Mouse (Mus musculus) myocyte (in vitro differentiated cells): ENCODE measurements around the gene Mapk10. TPM values are rescaled to one million over a fixed set of nuclear protein-coding genes. Genes with fewer than 3 reads are reported as not detected.
A peak's percentile ranks its signal among the peaks of the same experiment; 100 is the strongest.

Experiments
- H3K27me3 ChIP-seq: one replicate; pipeline ENCODE4 v1.6.1; 2011; ENCODE audit not compliant: control insufficient read depth, insufficient read depth, insufficient read length
- H3K36me3 ChIP-seq: one replicate; pipeline ENCODE4 v1.6.1; 2011; ENCODE audit not compliant: control insufficient read depth, insufficient read depth
- H3K4me2 ChIP-seq: one replicate; pipeline ENCODE4 v1.6.1; 2011; ENCODE audit warnings: low read depth, control low read depth
- H3K4me3 ChIP-seq: one replicate; pipeline ENCODE4 v1.5.1; 2011; ENCODE audit warnings: mild to moderate bottlenecking, control low read depth, moderate library complexity
- H3K79me2 ChIP-seq: one replicate; pipeline ENCODE4 v1.6.1; 2011; ENCODE audit not compliant: control insufficient read depth, insufficient read depth
- H3ac ChIP-seq: one replicate; pipeline ENCODE4 v1.6.1; 2011; ENCODE audit not compliant: control insufficient read depth, insufficient read length
- CEBPB ChIP-seq: IDR thresholded peaks from 2 replicates; pipeline ENCODE4 v1.6.1; 2011; ENCODE audit warnings: mild to moderate bottlenecking, moderate library complexity; ENCODE audit not compliant: poor library complexity, insufficient read depth, severe bottlenecking
- E2F4 ChIP-seq: IDR thresholded peaks from one replicate; pipeline ENCODE4 v1.6.1; 2011; ENCODE audit warnings: mild to moderate bottlenecking, control low read depth, moderate library complexity; ENCODE audit not compliant: insufficient read depth
- MAX ChIP-seq: IDR thresholded peaks from one replicate; pipeline ENCODE4 v1.6.1; 2011; ENCODE audit warnings: low read depth, mild to moderate bottlenecking, control low read depth
- MYOD1 ChIP-seq, 3 experiments: IDR thresholded peaks; one replicate each; pipeline ENCODE4 v1.6.1; 2011; ENCODE audit warnings: control low read depth in 2 of 3, low read depth in 2 of 3, mild to moderate bottlenecking in 2 of 3, moderate library complexity in 1 of 3; ENCODE audit not compliant: insufficient read length in 2 of 3, control insufficient read depth in 1 of 3
- MYOG ChIP-seq, 3 experiments: IDR thresholded peaks; one replicate each; pipeline ENCODE4 v1.6.1; 2011; ENCODE audit warnings: control low read depth in 2 of 3, low read depth in 2 of 3, mild to moderate bottlenecking in 2 of 3; ENCODE audit not compliant: insufficient read length in 2 of 3, control insufficient read depth in 1 of 3, insufficient read depth in 1 of 3
- POLR2A ChIP-seq: IDR thresholded peaks from one replicate; pipeline ENCODE4 v1.6.1; 2011; ENCODE audit warnings: low read depth, mild to moderate bottlenecking, control low read depth, moderate library complexity; ENCODE audit not compliant: insufficient read length
- POLR2AphosphoS2 ChIP-seq: IDR thresholded peaks from one replicate; pipeline ENCODE4 v1.6.1; 2011; ENCODE audit warnings: low read depth, control low read depth; ENCODE audit not compliant: insufficient read length
- REST ChIP-seq: IDR thresholded peaks from one replicate; pipeline ENCODE4 v1.6.1; 2011; ENCODE audit warnings: mild to moderate bottlenecking, control low read depth, moderate library complexity; ENCODE audit not compliant: insufficient read depth, insufficient read length
- SRF ChIP-seq: IDR thresholded peaks from one replicate; pipeline ENCODE4 v1.6.1; 2011; ENCODE audit warnings: low read depth; ENCODE audit not compliant: control insufficient read depth, insufficient read length
- TCF12 ChIP-seq: IDR thresholded peaks from one replicate; pipeline ENCODE4 v1.6.1; 2011; ENCODE audit warnings: mild to moderate bottlenecking, control low read depth; ENCODE audit not compliant: poor library complexity, insufficient read depth, severe bottlenecking
- TCF3 ChIP-seq: IDR thresholded peaks from one replicate; pipeline ENCODE4 v1.6.1; 2011; ENCODE audit warnings: low read depth, control low read depth; ENCODE audit not compliant: insufficient read length
- USF1 ChIP-seq: IDR thresholded peaks from one replicate; pipeline ENCODE4 v1.6.1; 2011; ENCODE audit warnings: low read depth, mild to moderate bottlenecking, control low read depth, moderate library complexity
- polyA plus RNA-seq: library from polyadenylated mRNA; unstranded; fragments of >200 nt; fragmentation: generic; extraction: Trizol; gene quantifications from one replicate; pipeline ENCODE4 v1.2.1, GENCODE M21; 2012; ENCODE audit warnings: missing spikeins

The Mapk10 gene
- polyA plus RNA-seq, 1 experiment, result 0.05 TPM

DNA sequence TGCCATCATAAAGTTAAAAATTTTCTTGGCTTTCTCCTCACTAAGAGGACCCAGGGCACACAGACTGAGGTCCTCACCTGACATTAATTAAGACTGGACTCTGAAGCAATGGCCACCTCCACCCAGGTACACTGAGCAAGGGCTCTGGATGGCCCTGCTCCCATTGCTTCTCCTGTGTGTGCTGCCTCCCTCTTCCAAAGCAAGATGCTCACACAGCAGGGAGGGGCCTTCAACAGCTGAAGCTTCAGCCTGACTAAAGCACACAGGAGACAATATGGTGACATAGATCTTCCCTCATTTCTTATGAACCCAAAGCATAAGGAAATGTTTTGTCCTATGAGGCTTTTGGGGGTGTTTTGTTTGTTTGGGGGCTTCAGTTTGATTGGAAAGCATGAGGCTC, 215.2 kb downstream of the Mapk10 start:
- H3K79me2 ChIP-seq, result no peaks in the 10 kb centered on the region
- TF ChIP-seq TCF3 (no peak), MYOG (IDR thresholded peaks at IDR 0.05; ENCODE audit: control insufficient read depth in 1 of 3, insufficient read depth in 1 of 3, insufficient read length in 2 of 3, low read depth in 2 of 3) (no peak), SRF (no peak), REST (no peak), MYOD1 (IDR thresholded peaks at IDR 0.05; ENCODE audit: control insufficient read depth in 1 of 3, insufficient read length in 2 of 3, low read depth in 2 of 3) (no peak), CEBPB (no peak), POLR2AphosphoS2 (no peak), USF1 (no peak), TCF12 (no peak), MAX (no peak), E2F4 (no peak), POLR2A (no peak)
- H3K36me3 ChIP-seq, result no peaks in the 10 kb centered on the region
- no peak overlapping the region for H3K4me2 ChIP-seq
- H3K27me3 ChIP-seq, result no peaks in the 10 kb centered on the region
- H3K4me3 ChIP-seq, result no peak overlapping the region
- no peak overlapping the region for H3ac ChIP-seq

DNA sequence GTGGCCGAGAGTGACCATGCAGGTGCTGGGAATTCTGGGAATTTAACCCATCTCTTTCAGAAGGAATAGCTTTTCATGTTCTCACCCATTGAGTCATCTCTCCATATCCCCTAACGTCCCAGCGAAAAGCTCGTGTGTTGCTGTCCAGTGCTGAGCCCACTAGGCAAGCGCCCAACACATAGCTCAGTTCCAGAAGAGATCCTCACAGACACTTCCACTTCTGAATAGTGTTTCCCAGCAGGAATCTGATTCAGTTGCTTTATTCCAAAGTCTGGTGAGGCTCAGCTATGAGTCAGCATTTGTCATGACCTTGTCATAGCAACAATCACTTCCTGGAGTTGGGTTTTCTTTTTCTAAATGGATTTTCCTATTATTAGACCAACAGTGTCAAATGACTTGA, 217.2 kb downstream of the Mapk10 start:
- TF ChIP-seq MYOD1 (IDR thresholded peaks at IDR 0.05; ENCODE audit: control insufficient read depth in 1 of 3, insufficient read length in 2 of 3, low read depth in 2 of 3) (no peak), REST (peak; percentile 75)
- Histone ChIP-seq H3K4me2 (peak overlapping the region; percentile 51), H3ac (no peak overlapping the region)

DNA sequence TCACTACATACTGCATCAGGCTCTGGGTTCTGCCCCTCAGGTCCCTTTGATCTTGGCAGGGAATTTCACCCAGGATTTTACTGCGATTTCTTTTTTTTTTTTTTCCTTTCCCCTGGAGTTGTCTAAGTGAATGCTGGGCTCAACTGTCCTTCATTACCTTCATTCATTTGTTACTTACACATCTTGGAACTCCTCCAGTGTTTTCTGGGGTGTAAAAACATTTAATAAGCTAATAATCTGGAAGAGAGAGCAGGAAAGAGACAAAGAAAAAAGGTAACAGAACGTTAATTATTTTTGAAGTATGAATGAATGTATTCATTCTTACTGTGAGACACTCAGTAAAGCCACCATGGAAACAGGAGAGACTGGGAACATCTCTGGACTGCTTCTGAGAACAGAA, 219.4 kb downstream of the Mapk10 start:
- TF ChIP-seq POLR2A (no peak), REST (no peak), CEBPB (no peak), TCF12 (no peak), SRF (no peak), POLR2AphosphoS2 (no peak), MYOD1 (IDR thresholded peaks at IDR 0.05; ENCODE audit: control insufficient read depth in 1 of 3, insufficient read length in 2 of 3, low read depth in 2 of 3) (no peak), E2F4 (no peak), USF1 (no peak), TCF3 (no peak), MAX (no peak), MYOG (IDR thresholded peaks at IDR 0.05; ENCODE audit: control insufficient read depth in 1 of 3, insufficient read depth in 1 of 3, insufficient read length in 2 of 3, low read depth in 2 of 3) (no peak)
- Histone ChIP-seq H3ac (no peak overlapping the region), H3K79me2 (no peaks in the 10 kb centered on the region), H3K4me2 (no peak overlapping the region), H3K36me3 (no peaks in the 10 kb centered on the region), H3K27me3 (no peaks in the 10 kb centered on the region), H3K4me3 (no peak overlapping the region)

More for the DNA sequence above, 217.2 kb downstream of the Mapk10 start:
- no peaks in the 10 kb centered on the region for H3K27me3 ChIP-seq
- no peaks in the 10 kb centered on the region for H3K79me2 ChIP-seq
- H3K36me3 ChIP-seq, result no peaks in the 10 kb centered on the region
- H3K4me3 ChIP-seq, result no peak overlapping the region

DNA sequence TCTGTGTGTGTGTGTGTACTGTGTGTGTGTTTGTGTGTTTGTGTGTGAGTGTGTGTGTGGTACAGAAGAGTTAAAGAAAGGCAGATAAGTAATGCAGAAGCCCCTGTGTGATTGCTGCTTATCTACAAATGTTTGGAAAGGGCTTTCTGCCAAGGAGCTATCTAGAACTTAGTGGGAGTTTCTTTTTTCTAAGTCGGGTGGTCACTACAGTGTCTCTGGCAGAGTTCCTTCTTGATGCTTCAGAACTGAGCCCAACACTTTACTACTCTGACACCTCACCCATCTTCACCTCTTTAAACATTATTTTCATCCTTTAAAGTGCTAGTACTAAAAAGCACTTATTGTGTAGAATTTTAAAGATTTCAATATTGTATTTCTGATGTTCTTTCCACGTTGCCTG, 232.8 kb downstream of the Mapk10 start:
- TF ChIP-seq E2F4 (no peak), POLR2AphosphoS2 (no peak), MAX (no peak), POLR2A (no peak), USF1 (no peak), MYOD1 (IDR thresholded peaks at IDR 0.05; ENCODE audit: control insufficient read depth in 1 of 3, insufficient read length in 2 of 3, low read depth in 2 of 3) (no peak), SRF (no peak), CEBPB (no peak), REST (no peak), TCF3 (no peak), MYOG (IDR thresholded peaks at IDR 0.05; ENCODE audit: control insufficient read depth in 1 of 3, insufficient read depth in 1 of 3, insufficient read length in 2 of 3, low read depth in 2 of 3) (no peak)
- H3K4me3 ChIP-seq, result no peak overlapping the region
- no peaks in the 10 kb centered on the region for H3K79me2 ChIP-seq
- H3K27me3 ChIP-seq, result no peaks in the 10 kb centered on the region
- H3K4me2 ChIP-seq, result no peak overlapping the region
- H3K36me3 ChIP-seq, result no peaks in the 10 kb centered on the region
- no peak overlapping the region for H3ac ChIP-seq

DNA sequence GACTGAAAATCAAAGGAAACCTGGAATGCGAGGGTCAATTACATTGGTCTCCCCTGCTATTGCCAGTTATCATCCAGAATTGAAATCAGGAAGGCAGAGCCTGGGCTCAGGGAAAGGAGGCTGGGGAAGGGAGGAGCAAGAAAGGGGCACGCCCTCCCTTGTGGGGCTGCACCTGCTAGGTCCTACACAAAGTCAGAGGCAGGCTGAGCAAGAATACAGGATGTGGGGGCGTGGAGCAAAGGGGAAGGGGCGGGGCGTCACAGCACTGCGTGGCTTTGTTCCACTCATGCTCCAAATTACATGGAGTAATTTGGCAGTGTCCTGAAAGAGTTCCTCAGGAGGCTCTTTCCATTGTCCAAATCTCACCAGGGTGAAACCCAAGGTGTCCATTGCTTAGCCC, 234.0 kb downstream of the Mapk10 start:
- no peak for TF ChIP-seq POLR2A
- no peak for TF ChIP-seq SRF
- TF ChIP-seq MAX, result no peak
- TF ChIP-seq POLR2AphosphoS2, result no peak
- TF ChIP-seq CEBPB, result no peak
- Histone ChIP-seq H3K4me2 (no peak overlapping the region), H3K36me3 (no peaks in the 10 kb centered on the region), H3K27me3 (no peaks in the 10 kb centered on the region), H3ac (no peak overlapping the region), H3K4me3 (no peak overlapping the region), H3K79me2 (no peaks in the 10 kb centered on the region)
